Mouse (Mus musculus) limb, embryonic 12.5 days (tissue): ENCODE measurements around the gene Shisal2a. TPM values are rescaled to one million over a fixed set of nuclear protein-coding genes. Genes with fewer than 3 reads are reported as not detected.
"Not testable (repeated sequence)": the region's sequence is repeated elsewhere in the genome, so short reads cannot be mapped to it uniquely, and the experiment has no call there.

Experiments used
- ATAC-seq: fragments of 200-750 bp; cut with Nextera tagmentation; 2 replicates; pipeline ENCODE4 v1.8.0; 2017; ENCODE audit warnings: low read depth, moderate TSS enrichment; ENCODE audit not compliant: insufficient number of reproducible peaks, insufficient read depth, low FRiP score, low TSS enrichment
- H3K27ac ChIP-seq: fragments of 300-500 bp; sonication (generic); 2 replicates; pipeline ENCODE4 v1.5.1; 2016; ENCODE audit warnings: mild to moderate bottlenecking, moderate library complexity
- H3K27me3 ChIP-seq: fragments of 300-500 bp; sonication (generic); 2 replicates; pipeline ENCODE4 v1.6.1; 2016; ENCODE audit warnings: mild to moderate bottlenecking, moderate library complexity
- H3K36me3 ChIP-seq: fragments of 300-500 bp; sonication (generic); 2 replicates; pipeline ENCODE4 v1.6.1; 2016; ENCODE audit warnings: mild to moderate bottlenecking, moderate library complexity
- H3K4me1 ChIP-seq: fragments of 300-500 bp; sonication (generic); replicated peaks from 2 replicates; pipeline ENCODE4 v1.6.1; 2016
- H3K4me2 ChIP-seq: fragments of 300-500 bp; sonication (generic); 2 replicates; pipeline ENCODE4 v1.6.1; 2016; ENCODE audit warnings: mild to moderate bottlenecking, moderate library complexity
- H3K4me3 ChIP-seq: fragments of 300-500 bp; sonication (generic); replicated peaks from 2 replicates; pipeline ENCODE4 v1.5.1; 2016; ENCODE audit warnings: mild to moderate bottlenecking
- H3K9ac ChIP-seq: fragments of 300-500 bp; sonication (generic); replicated peaks from 2 replicates; pipeline ENCODE4 v1.6.1; 2016; ENCODE audit warnings: mild to moderate bottlenecking, moderate library complexity
- H3K9me3 ChIP-seq: fragments of 300-500 bp; sonication (generic); 2 replicates; pipeline ENCODE4 v1.6.1; 2016; ENCODE audit warnings: mild to moderate bottlenecking, moderate library complexity
- WGBS: fragments of 180-500 bp; shearing (Covaris S2); methylation state at CpG from one replicate; pipeline ENCODE4 v1.1.7; 2016; 5-methylcytosine and 5-hydroxymethylcytosine counted together
- polyA plus RNA-seq: library from polyadenylated mRNA; unstranded; fragments of >200 nt; fragmentation: Nextera tagmentation; extraction: Ambion mirVana; gene quantifications from 2 replicates; pipeline ENCODE4 v1.2.1, GENCODE M21; 2016

Shisal2a gene
- polyA plus RNA-seq, 1 experiment from 2014 or later = 8.1 TPM

- H3K27ac ChIP-seq, H3K9ac ChIP-seq, H3K36me3 ChIP-seq, H3K9me3 ChIP-seq, H3K27me3 ChIP-seq, ATAC-seq, H3K4me2 ChIP-seq, H3K4me3 ChIP-seq: not testable (repeated sequence)
- peaks cover 65% of the 10 kb centered on the region for H3K4me1 ChIP-seq
Observed at GRCm38 (mm10) chr4:108353591-108353990, 29.6 kb downstream of the Shisal2a start.

DNA sequence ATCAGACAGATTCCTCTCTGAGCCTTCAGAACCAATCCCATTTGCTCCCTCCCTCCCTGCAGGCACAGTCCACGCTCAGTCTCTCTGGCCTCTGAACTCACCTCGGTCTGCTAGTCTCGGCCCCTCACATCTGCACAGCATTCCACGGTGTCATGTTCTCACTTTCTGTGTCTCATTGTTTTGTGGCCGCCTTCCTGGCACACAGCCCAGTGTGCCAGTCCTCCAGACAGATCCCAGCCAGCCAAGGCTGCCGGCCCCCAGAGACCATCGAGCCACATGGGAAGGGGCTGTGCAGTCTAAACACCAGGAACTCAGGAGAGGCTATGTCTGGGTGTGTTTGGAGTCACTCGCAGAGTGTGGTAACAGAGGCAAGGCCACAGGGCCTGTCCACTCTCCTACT, 32.3 kb downstream of the Shisal2a start:
- Histone ChIP-seq H3K4me1 (peaks cover 71% of the 10 kb centered on the region), H3K9ac (no peak overlapping the region), H3K36me3 (no peaks in the 10 kb centered on the region), H3K4me2 (peak overlapping the region; percentile 28), H3K9me3 (no peaks in the 10 kb centered on the region), H3K27ac (peak overlapping the region; percentile 96), H3K4me3 (no peak overlapping the region), H3K27me3 (no peaks in the 10 kb centered on the region)
- ATAC-seq = peak; percentile 83
- WGBS = 2% methylated on average over 8 of the region's 8 CpGs

GRCm38 (mm10) chr4:108349836-108350547, 33.2 kb downstream of the Shisal2a start:
- Histone ChIP-seq H3K9ac (no peak overlapping the region), H3K4me1 (peaks cover 71% of the 10 kb centered on the region)
- 4% methylated on average over 8 of the region's 8 CpGs for WGBS

GRCm38 (mm10) chr4:108349064-108349463, 34.1 kb downstream of the Shisal2a start:
- H3K4me2 ChIP-seq = no peak overlapping the region
- no peaks in the 10 kb centered on the region for H3K27me3 ChIP-seq
- peak overlapping the region; percentile 96 for H3K27ac ChIP-seq
- H3K36me3 ChIP-seq = no peaks in the 10 kb centered on the region
- 49% methylated on average over 3 of the region's 3 CpGs for WGBS
- H3K9me3 ChIP-seq = no peaks in the 10 kb centered on the region
- ATAC-seq = no peak
- H3K4me3 ChIP-seq = no peak overlapping the region
- H3K4me1 ChIP-seq = peaks cover 73% of the 10 kb centered on the region
- H3K9ac ChIP-seq = no peak overlapping the region

More at GRCm38 (mm10) chr4:108349836-108350547, 33.2 kb downstream of the Shisal2a start:
- no peaks in the 10 kb centered on the region for H3K27me3 ChIP-seq
- no peak overlapping the region for H3K4me3 ChIP-seq
- no peaks in the 10 kb centered on the region for H3K36me3 ChIP-seq
- peak overlapping the region; percentile 96 for H3K27ac ChIP-seq
- H3K9me3 ChIP-seq = no peaks in the 10 kb centered on the region
- ATAC-seq = no peak
- H3K4me2 ChIP-seq = peak overlapping the region; percentile 28

GRCm38 (mm10) chr4:108348256-108348875, 34.8 kb downstream of the Shisal2a start:
- ATAC-seq = peak; percentile 32
- H3K9ac ChIP-seq = no peak overlapping the region
- no peaks in the 10 kb centered on the region for H3K9me3 ChIP-seq
- no peaks in the 10 kb centered on the region for H3K36me3 ChIP-seq
- 12% methylated on average over 5 of the region's 5 CpGs for WGBS
- 0 out of 2 replicates have a peak overlapping the region, but pooled peaks have one; percentile 1 for H3K4me2 ChIP-seq
- H3K27me3 ChIP-seq = no peaks in the 10 kb centered on the region
- peak overlapping the region; percentile 96 for H3K27ac ChIP-seq
- H3K4me1 ChIP-seq = peaks cover 78% of the 10 kb centered on the region
- no peak overlapping the region for H3K4me3 ChIP-seq

- WGBS = 88% methylated on average over 5 of the region's 5 CpGs
- Histone ChIP-seq H3K9ac (no peak overlapping the region), H3K4me3 (no peak overlapping the region), H3K27me3 (no peaks in the 10 kb centered on the region), H3K4me1 (peaks cover 78% of the 10 kb centered on the region), H3K4me2 (no peak overlapping the region), H3K36me3 (no peaks in the 10 kb centered on the region), H3K27ac (peak overlapping the region; percentile 96), H3K9me3 (no peaks in the 10 kb centered on the region)
- no peak for ATAC-seq
Observed at GRCm38 (mm10) chr4:108347111-108347510, 36.0 kb downstream of the Shisal2a start.

- no peak for ATAC-seq
- Histone ChIP-seq H3K27me3 (no peaks in the 10 kb centered on the region), H3K27ac (peak overlapping the region; percentile 93), H3K4me3 (no peak overlapping the region), H3K36me3 (0 out of 2 replicates have a peak, but pooled peaks cover 5% of the 10 kb centered on the region), H3K4me2 (no peak overlapping the region), H3K9ac (no peak overlapping the region), H3K4me1 (peaks cover 69% of the 10 kb centered on the region), H3K9me3 (no peaks in the 10 kb centered on the region)
- WGBS = 27% methylated on average over 5 of the region's 5 CpGs
Observed at GRCm38 (mm10) chr4:108345826-108346225, 37.3 kb downstream of the Shisal2a start.

- Histone ChIP-seq H3K27ac (peak overlapping the region; percentile 93), H3K4me3 (no peak overlapping the region), H3K9me3 (no peaks in the 10 kb centered on the region), H3K9ac (no peak overlapping the region), H3K27me3 (no peaks in the 10 kb centered on the region), H3K4me2 (no peak overlapping the region; the same call in 1 of the 2 replicates), H3K4me1 (peaks cover 57% of the 10 kb centered on the region), H3K36me3 (0 out of 2 replicates have a peak, but pooled peaks cover 11% of the 10 kb centered on the region)
- peak; percentile 38; the same call in 1 of the 2 replicates for ATAC-seq
- WGBS = 9% methylated on average over 7 of the region's 7 CpGs
Observed at GRCm38 (mm10) chr4:108344631-108345083, 38.5 kb downstream of the Shisal2a start.

DNA sequence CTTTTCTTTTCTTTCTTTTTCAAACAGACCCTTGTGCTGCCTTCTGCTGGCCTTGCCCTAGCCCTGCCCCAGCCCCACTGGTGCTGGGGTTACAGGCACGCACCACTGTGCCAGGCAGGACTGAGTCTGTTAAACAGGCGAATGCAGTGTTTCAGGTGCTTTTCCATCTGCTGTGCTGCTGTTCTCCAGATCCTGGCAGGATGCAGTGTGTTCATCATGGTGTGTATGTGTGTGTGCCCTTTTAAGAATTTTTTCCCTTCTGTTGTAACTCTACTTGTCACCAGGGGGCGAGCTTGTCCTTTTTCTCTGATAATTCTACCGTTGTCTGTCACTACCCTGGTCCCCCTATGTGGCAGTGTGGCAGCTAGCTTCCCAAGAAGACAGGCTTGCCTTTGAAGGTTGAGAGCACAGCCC, 43.9 kb downstream of the Shisal2a start:
- H3K36me3 ChIP-seq = peaks cover 59% of the 10 kb centered on the region
- H3K4me3 ChIP-seq = no peak overlapping the region
- no peaks in the 10 kb centered on the region for H3K27me3 ChIP-seq
- H3K27ac ChIP-seq = no peak overlapping the region; the same call in 1 of the 2 replicates
- no peak overlapping the region for H3K4me2 ChIP-seq
- WGBS = 20% methylated on average over 4 of the region's 4 CpGs
- peaks cover 12% of the 10 kb centered on the region for H3K4me1 ChIP-seq
- H3K9ac ChIP-seq = no peak overlapping the region
- no peaks in the 10 kb centered on the region for H3K9me3 ChIP-seq
- peak; percentile 49 for ATAC-seq

DNA sequence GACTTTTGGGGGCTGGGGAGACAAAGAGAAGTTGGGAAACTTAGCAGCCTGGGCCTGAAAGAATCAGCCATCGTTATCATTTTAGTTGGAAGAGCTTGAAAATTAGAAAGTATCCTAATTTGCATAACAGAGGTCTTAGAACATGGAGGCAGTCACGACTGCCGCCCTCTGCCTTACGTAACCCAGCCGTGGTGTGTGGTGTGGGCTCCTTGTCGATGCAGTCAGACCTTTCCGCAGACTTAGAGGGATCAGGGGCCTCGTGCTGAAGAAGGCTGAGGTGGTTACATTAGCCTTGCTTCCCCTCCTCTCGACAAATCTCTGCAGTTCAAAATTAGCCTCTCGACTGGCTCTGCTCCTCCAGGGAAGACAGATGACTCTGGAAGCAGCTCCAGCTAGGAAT, 44.3 kb downstream of the Shisal2a start:
- Histone ChIP-seq H3K4me1 (peaks cover 7% of the 10 kb centered on the region), H3K27ac (no peak overlapping the region; the same call in 1 of the 2 replicates), H3K9ac (no peak overlapping the region), H3K36me3 (peaks cover 64% of the 10 kb centered on the region), H3K27me3 (no peaks in the 10 kb centered on the region), H3K4me3 (no peak overlapping the region), H3K4me2 (no peak overlapping the region), H3K9me3 (no peaks in the 10 kb centered on the region)
- ATAC-seq = no peak
- WGBS = 80% methylated on average over 10 of the region's 10 CpGs

- Histone ChIP-seq H3K4me2 (no peak overlapping the region), H3K9ac (no peak overlapping the region), H3K27ac (no peak overlapping the region), H3K9me3 (no peaks in the 10 kb centered on the region), H3K36me3 (peaks cover 66% of the 10 kb centered on the region), H3K27me3 (no peaks in the 10 kb centered on the region), H3K4me3 (no peak overlapping the region), H3K4me1 (0 out of 2 replicates have a peak, but pooled peaks cover 5% of the 10 kb centered on the region)
- no peak for ATAC-seq
- 78% methylated on average over 9 of the region's 9 CpGs for WGBS
Observed at GRCm38 (mm10) chr4:108338321-108338733, 44.8 kb downstream of the Shisal2a start.
